Mouse (Mus musculus): ENCODE measurements around the gene Trim10. TPM values are rescaled to one million over a fixed set of nuclear protein-coding genes. Genes with fewer than 3 reads are reported as not detected.
"Not testable (repeated sequence)": the region's sequence is repeated elsewhere in the genome, so short reads cannot be mapped to it uniquely, and the experiment has no call there.

The Trim10 gene
- polyA plus RNA-seq (2014; fragmentation: Nextera tagmentation; extraction: Ambion mirVana): 7.7 and 8.1 TPM in 2 replicates

DNA sequence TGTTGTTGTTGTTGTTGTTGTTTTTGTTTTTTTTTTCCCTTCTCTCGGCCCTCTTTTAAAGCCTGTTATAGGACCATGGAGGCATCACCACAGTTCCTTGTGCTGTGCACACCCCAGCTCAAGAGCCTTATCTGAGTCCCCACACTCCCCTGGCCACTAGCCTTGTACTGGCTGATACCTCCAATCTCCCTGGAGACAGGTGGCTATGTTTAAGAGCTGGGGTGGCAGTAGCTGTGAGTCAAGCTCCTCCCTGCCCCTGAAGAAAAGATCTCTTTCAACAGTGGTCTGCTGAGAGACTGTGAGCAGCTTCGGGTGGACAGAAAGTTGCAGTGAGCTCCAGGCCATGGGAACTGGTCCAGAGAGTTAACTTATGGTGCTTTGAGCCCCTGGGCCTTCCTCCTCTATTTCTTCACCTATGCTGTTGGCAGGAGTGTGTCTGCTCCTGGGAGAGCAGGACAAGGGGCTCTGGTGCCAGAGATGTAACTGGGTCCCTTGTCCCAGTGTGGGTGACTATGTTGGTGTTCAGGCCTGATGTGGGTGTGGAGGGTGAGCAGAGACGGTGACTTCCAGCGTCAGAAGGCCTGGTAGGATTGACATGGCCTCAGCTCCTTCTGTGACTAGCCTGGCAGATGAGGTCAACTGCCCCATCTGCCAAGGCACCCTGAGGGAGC lies at the start of gene Trim10:
Trim10 (plus strand) TSS at position 291 of the 671 bp plus-strand sequence.
- 85% methylated on average over 4 of the region's 4 CpGs for WGBS
- peak; percentile 65 for DNase-seq (ENCODE audit: low spot score, missing footprints)
- Histone ChIP-seq H3K27ac (ENCODE audit: low read depth, low read length) (no peak within 1 kb of the TSS), H3K36me3 (ENCODE audit: control insufficient read depth, insufficient read depth, low read length) (no peaks in the 10 kb centered on the region), H3K27me3 (ENCODE audit: control insufficient read depth, insufficient read depth, low read length) (0 out of 2 replicates have a peak, but pooled peaks cover 2% of the 10 kb centered on the region), H3K4me3 (ENCODE audit: low read depth, low read length) (no peak within 1 kb of the TSS), H3K4me2 (no peak within 1 kb of the TSS), H3K9me3 (ENCODE audit: control insufficient read depth, low read length) (no peaks in the 10 kb centered on the region), H3K4me1 (ENCODE audit: control insufficient read depth, insufficient read depth, low read length) (no peaks in the 10 kb centered on the region), H3K9ac (ENCODE audit: low read length) (no peak within 1 kb of the TSS)
- no peak for ATAC-seq (ENCODE audit: low FRiP score)

DNA sequence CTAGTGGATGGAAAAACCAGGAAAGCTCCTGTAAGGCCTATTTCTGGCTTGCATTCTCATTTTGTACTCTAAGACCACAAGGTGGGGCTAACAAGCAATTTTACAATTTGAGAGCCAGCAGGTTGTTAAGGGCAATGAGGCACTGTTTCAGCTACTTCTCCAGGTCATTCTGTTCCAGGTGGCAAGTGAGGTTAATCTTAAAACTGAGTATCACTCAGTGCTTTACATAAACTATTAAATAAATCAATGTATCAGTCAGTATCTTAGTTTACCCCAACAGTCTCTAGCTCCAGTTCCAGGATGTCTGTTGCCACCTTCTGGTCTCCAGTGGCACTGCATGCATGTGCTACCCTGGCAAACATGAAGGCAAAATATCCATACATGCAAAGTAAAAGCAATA lies 45.4 kb upstream of the Trim10 start:
- H3K9me3 ChIP-seq (ENCODE audit: control insufficient read depth, low read length): no peaks in the 10 kb centered on the region
- ATAC-seq (ENCODE audit: low FRiP score) (peak; percentile 44; the same call in 1 of the 2 replicates), DNase-seq (ENCODE audit: low spot score, missing footprints) (peak; percentile 94)
- no peaks in the 10 kb centered on the region for H3K4me1 ChIP-seq (ENCODE audit: control insufficient read depth, insufficient read depth, low read length)
- H3K9ac ChIP-seq (ENCODE audit: low read length): no peak overlapping the region
- H3K27me3 ChIP-seq (ENCODE audit: control insufficient read depth, insufficient read depth, low read length): no peaks in the 10 kb centered on the region
- H3K4me3 ChIP-seq (ENCODE audit: low read depth, low read length): no peak overlapping the region
- H3K36me3 ChIP-seq (ENCODE audit: control insufficient read depth, insufficient read depth, low read length): no peaks in the 10 kb centered on the region
- no peak overlapping the region for H3K4me2 ChIP-seq
- H3K27ac ChIP-seq (ENCODE audit: low read depth, low read length): no peak overlapping the region

DNA sequence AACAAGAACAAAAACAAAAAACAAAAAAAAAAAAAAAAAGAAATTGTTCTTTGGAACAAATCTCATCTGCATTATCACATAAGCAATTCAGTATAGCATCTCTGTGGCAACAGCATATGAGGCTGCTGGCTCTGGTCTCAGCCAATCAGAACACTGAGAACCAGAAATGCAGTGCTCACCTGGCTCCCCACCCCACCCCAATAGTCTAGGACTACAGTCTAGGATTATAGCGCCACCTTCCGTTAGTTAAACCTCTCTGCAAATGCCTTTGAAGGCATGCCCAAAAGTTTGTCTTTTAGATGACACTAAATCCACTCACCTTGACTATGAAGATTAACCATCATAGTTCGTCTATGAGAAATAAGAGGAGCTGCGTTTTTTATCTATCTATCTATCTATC lies 43.8 kb upstream of the Trim10 start:
- Histone ChIP-seq H3K27me3 (ENCODE audit: control insufficient read depth, insufficient read depth, low read length) (no peaks in the 10 kb centered on the region), H3K9ac (ENCODE audit: low read length) (no peak overlapping the region), H3K4me1 (ENCODE audit: control insufficient read depth, insufficient read depth, low read length) (no peaks in the 10 kb centered on the region), H3K36me3 (ENCODE audit: control insufficient read depth, insufficient read depth, low read length) (no peaks in the 10 kb centered on the region), H3K4me3 (ENCODE audit: low read depth, low read length) (no peak overlapping the region), H3K4me2 (no peak overlapping the region), H3K9me3 (ENCODE audit: control insufficient read depth, low read length) (no peaks in the 10 kb centered on the region), H3K27ac (ENCODE audit: low read depth, low read length) (no peak overlapping the region)
- DNase-seq (ENCODE audit: low spot score, missing footprints) (no peak), ATAC-seq (ENCODE audit: low FRiP score) (no peak)
- 24% methylated on average over 4 of the region's 4 CpGs for WGBS

DNA sequence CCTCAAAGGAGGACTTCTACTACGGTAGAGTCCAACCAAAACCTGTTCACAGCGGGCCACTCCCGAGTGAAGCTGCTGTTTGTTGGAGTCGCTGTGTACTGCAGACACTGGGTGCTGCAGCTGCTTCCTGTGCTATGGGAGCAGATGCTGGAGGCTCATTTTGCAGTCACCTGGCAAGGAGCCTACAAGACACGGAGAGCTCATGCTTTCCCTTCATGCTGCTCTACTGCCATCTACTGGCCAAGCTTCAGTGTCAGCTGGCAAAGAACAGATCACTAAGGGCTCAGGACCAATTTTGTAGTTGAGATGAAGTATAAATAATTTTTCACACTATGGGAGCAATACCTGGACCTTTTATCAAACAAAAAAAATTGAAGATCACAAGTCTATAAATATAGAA lies 43.4 kb upstream of the Trim10 start:
- not testable (repeated sequence) for H3K4me1 ChIP-seq (ENCODE audit: control insufficient read depth, insufficient read depth, low read length); H3K4me3 ChIP-seq (ENCODE audit: low read depth, low read length); H3K27ac ChIP-seq (ENCODE audit: low read depth, low read length); ATAC-seq (ENCODE audit: low FRiP score); H3K4me2 ChIP-seq; H3K36me3 ChIP-seq (ENCODE audit: control insufficient read depth, insufficient read depth, low read length); H3K27me3 ChIP-seq (ENCODE audit: control insufficient read depth, insufficient read depth, low read length); H3K9me3 ChIP-seq (ENCODE audit: control insufficient read depth, low read length); H3K9ac ChIP-seq (ENCODE audit: low read length)
- DNase-seq (ENCODE audit: low spot score, missing footprints): peak; percentile 92
- 22% methylated on average over 5 of the region's 5 CpGs for WGBS

DNA sequence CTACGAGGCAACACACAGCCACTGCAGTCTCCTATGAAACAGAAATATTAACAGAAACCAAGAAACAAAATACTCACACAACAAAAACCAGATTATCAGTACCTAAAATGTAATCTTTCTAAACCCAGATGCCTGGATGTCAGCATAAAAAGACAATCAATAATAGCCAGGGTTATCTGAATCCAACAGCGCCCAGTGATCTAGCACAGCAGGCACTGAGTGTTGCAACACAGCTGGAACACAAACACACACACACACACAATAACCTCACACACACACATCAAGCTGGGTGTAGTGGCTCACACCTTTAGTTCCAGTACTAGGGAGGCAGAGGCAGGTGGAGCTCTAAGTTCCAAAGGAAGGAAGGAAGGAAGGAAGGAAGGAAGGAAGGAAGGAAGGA lies 40.9 kb upstream of the Trim10 start:
- Histone ChIP-seq H3K4me1 (ENCODE audit: control insufficient read depth, insufficient read depth, low read length) (no peaks in the 10 kb centered on the region), H3K4me3 (ENCODE audit: low read depth, low read length) (no peak overlapping the region), H3K9me3 (ENCODE audit: control insufficient read depth, low read length) (no peaks in the 10 kb centered on the region), H3K36me3 (ENCODE audit: control insufficient read depth, insufficient read depth, low read length) (no peaks in the 10 kb centered on the region), H3K9ac (ENCODE audit: low read length) (no peak overlapping the region), H3K4me2 (no peak overlapping the region), H3K27me3 (ENCODE audit: control insufficient read depth, insufficient read depth, low read length) (no peaks in the 10 kb centered on the region), H3K27ac (ENCODE audit: low read depth, low read length) (no peak overlapping the region)
- ATAC-seq (ENCODE audit: low FRiP score): no peak
- 73% methylated on average over 2 of the region's 2 CpGs for WGBS
- no peak for DNase-seq (ENCODE audit: low spot score, missing footprints)

DNA sequence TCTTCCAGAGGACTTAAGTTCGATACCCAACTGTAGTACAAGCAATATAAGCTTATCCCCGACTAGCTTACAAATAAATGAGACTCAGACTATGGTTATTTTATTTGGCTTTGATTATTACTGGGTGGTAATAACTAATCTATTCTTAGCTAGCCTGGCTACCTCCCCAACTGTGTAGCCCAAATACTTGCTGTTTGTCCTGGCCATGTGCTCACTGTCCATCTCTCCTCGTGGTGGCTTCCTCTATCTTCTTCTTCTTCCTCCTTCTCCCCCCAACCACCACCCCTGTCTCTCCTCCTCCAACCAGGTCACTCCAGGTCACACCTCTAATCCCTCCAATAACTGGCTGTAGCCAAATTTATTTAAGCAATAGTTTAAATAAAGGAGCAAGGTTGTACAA lies 38.9 kb upstream of the Trim10 start:
- no peaks in the 10 kb centered on the region for H3K9me3 ChIP-seq (ENCODE audit: control insufficient read depth, low read length)
- WGBS: 76% methylated on average over 3 of the region's 3 CpGs

DNA sequence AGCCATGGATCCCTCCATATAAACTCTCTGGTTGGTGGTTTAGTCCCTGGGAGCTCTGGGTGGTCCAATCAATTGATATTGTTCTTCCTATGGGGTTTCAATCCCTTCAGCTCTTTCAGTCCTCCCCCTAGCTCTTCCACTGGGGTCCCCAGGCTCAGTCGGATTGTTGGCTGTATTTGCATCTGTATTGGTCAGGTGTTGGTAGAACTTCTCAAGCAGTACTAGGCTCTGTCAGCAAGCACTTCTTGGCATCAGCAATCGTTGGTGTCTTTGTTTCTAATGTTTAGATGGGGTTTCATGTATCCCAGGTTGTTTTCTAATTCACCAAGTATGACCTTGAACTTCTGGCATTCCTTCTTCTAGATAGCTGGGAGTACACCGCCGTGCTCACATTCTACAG lies 36.7 kb upstream of the Trim10 start:
- Histone ChIP-seq H3K27ac (ENCODE audit: low read depth, low read length) (no peak overlapping the region), H3K27me3 (ENCODE audit: control insufficient read depth, insufficient read depth, low read length) (no peaks in the 10 kb centered on the region), H3K4me1 (ENCODE audit: control insufficient read depth, insufficient read depth, low read length) (peaks cover 5% of the 10 kb centered on the region), H3K4me3 (ENCODE audit: low read depth, low read length) (no peak overlapping the region), H3K4me2 (no peak overlapping the region), H3K36me3 (ENCODE audit: control insufficient read depth, insufficient read depth, low read length) (no peaks in the 10 kb centered on the region), H3K9me3 (ENCODE audit: control insufficient read depth, low read length) (no peaks in the 10 kb centered on the region), H3K9ac (ENCODE audit: low read length) (no peak overlapping the region)
- no peak for DNase-seq (ENCODE audit: low spot score, missing footprints)
- 54% methylated on average over 4 of the region's 4 CpGs for whole genome bisulfite sequencing
- ATAC-seq (ENCODE audit: low FRiP score): no peak

More for the DNA sequence above, 38.9 kb upstream of the Trim10 start:
- Histone ChIP-seq H3K9ac (ENCODE audit: low read length) (no peak overlapping the region), H3K4me3 (ENCODE audit: low read depth, low read length) (no peak overlapping the region), H3K4me2 (no peak overlapping the region), H3K27me3 (ENCODE audit: control insufficient read depth, insufficient read depth, low read length) (no peaks in the 10 kb centered on the region), H3K27ac (ENCODE audit: low read depth, low read length) (no peak overlapping the region), H3K4me1 (ENCODE audit: control insufficient read depth, insufficient read depth, low read length) (no peaks in the 10 kb centered on the region), H3K36me3 (ENCODE audit: control insufficient read depth, insufficient read depth, low read length) (no peaks in the 10 kb centered on the region)
- no peak for DNase-seq (ENCODE audit: low spot score, missing footprints)
- ATAC-seq (ENCODE audit: low FRiP score): no peak

DNA sequence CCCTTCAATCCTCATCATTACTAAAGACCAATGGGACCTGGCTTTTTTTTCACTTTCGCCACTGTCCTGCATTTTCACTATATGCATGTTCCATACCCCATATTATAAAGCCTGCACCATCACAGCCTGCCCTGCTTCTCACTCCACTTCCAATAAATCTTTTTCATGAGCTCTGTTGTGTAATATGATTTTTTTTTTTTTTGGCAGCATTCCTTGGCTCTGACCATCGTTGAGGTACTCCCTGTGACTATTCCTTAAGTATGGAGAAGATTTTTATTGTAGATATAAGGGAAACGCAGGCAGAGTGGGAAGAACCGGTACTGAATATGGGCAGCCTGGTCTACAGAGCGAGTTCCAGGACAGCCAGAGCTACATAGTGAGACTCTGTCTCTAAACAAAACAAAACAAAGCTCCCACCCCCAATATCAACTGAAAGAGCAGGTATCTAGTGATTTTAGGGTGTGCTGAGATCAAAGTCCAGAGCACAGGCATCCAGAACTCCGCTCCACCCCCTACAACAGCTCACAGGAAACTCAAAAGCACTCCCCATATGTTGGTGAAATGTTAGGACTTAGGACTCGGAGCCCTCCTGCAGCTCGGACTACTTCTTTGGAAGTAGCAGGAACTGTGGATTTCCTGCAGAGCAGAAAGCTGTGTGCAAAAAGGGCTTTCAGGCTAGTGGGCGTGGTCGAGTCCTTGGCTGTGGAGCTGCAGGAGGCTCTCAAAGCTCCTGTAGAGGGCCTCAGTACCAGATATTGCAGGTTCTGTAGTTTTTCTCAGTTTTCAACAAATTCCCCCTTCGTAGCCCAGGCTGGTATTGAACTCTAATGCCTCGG lies 33.6 kb upstream of the Trim10 start:
- Histone ChIP-seq H3K4me3 (ENCODE audit: low read depth, low read length) (no peak overlapping the region), H3K4me1 (ENCODE audit: control insufficient read depth, insufficient read depth, low read length) (peaks cover 8% of the 10 kb centered on the region), H3K9me3 (ENCODE audit: control insufficient read depth, low read length) (no peaks in the 10 kb centered on the region), H3K9ac (ENCODE audit: low read length) (no peak overlapping the region), H3K27me3 (ENCODE audit: control insufficient read depth, insufficient read depth, low read length) (no peaks in the 10 kb centered on the region), H3K36me3 (ENCODE audit: control insufficient read depth, insufficient read depth, low read length) (no peaks in the 10 kb centered on the region), H3K27ac (ENCODE audit: low read depth, low read length) (no peak overlapping the region), H3K4me2 (peak overlapping the region; percentile 62; the same call in 1 of the 2 replicates)
- ATAC-seq (ENCODE audit: low FRiP score): no peak; the same call in 1 of the 2 replicates
- WGBS: 33% methylated on average over 12 of the region's 12 CpGs
- DNase-seq (ENCODE audit: low spot score, missing footprints): peak; percentile 88

DNA sequence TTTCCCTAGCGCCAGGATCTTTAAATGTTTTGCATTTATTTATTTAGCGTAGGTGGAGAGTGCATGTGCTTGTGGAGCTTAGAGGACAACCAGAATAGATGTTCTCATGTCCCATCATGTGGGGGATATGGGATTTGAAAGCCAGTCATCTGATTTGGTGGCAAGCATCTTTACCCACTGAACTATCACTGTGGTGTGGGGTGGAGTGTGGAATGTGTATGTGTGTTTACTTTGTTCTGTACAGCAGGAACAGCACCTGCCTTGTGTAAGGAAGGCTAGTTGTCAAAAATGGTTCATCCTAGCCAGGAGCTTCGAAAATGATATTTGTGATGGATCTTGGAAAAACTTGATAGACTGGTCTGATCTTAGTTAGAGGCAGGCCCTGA lies 33.0 kb upstream of the Trim10 start:
- Histone ChIP-seq H3K4me1 (ENCODE audit: control insufficient read depth, insufficient read depth, low read length) (peaks cover 8% of the 10 kb centered on the region), H3K4me3 (ENCODE audit: low read depth, low read length) (peak overlapping the region; percentile 73), H3K36me3 (ENCODE audit: control insufficient read depth, insufficient read depth, low read length) (no peaks in the 10 kb centered on the region), H3K27me3 (ENCODE audit: control insufficient read depth, insufficient read depth, low read length) (no peaks in the 10 kb centered on the region), H3K4me2 (peak overlapping the region; percentile 62), H3K9me3 (ENCODE audit: control insufficient read depth, low read length) (no peaks in the 10 kb centered on the region), H3K27ac (ENCODE audit: low read depth, low read length) (peak overlapping the region; percentile 35; the same call in 1 of the 2 replicates), H3K9ac (ENCODE audit: low read length) (peak overlapping the region; percentile 63)
- ATAC-seq (ENCODE audit: low FRiP score) (peak; percentile 43; the same call in 1 of the 2 replicates), DNase-seq (ENCODE audit: low spot score, missing footprints) (no peak)
- WGBS: 11% methylated on average over 3 of the region's 3 CpGs
